Mouse (Mus musculus): ENCODE data around the gene Sbsn.

DNA sequence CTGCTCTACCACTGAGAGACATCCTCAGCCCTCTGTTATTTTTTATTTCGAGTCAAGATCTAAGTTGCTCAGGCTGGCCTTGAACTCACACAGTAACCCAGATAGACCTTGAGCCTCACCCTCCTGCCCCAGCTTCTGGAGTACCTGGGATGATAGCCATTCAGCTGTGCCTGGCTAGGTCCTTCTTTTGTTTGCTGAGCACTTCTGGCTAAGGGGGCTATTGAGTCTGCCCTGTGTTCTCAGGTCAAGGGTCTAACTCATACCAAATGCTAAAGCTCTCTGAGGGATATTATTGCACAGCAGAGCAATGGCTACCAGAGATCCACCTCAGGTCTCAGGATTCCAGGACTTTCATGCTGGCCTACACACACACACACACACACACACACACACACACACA is 33.9 kb downstream of the Sbsn start:
- no peak for TF ChIP-seq CTCF (conservative IDR thresholded peaks at IDR 0.05; ENCODE audit: low read length)
- TF ChIP-seq POU5F1 (IDR thresholded peaks at IDR 0.05; ENCODE audit: borderline replicate concordance, low read length) = no peak

Measured in E14TG2a.4 (cell line).